Mouse (Mus musculus) heart, adult 2 months (tissue): ENCODE measurements at regions not wholly inside any gene's neighbourhood (a gene's known extent, or its start where the extent isn't known, plus 50 kb on each side); places are given as distances from the start of the nearest gene placed in this dataset.

Source experiments
- CTCF ChIP-seq: fragments of 200-600 bp; IDR thresholded peaks from 2 replicates; pipeline ENCODE4 v1.8.1; 2022; ENCODE audit warnings: antibody characterized with exemption, mild to moderate bottlenecking, moderate library complexity
- EP300 ChIP-seq: fragments of 200-500 bp; IDR thresholded peaks from 2 replicates; pipeline ENCODE4 v1.6.1; 2011; ENCODE audit warnings: low read depth, low read length, control low read depth; ENCODE audit not compliant: insufficient read depth
- POLR2A ChIP-seq: fragments of 200-500 bp; IDR thresholded peaks from 2 replicates; pipeline ENCODE4 v1.6.1; 2011; ENCODE audit warnings: mild to moderate bottlenecking, low read depth, low read length, control low read depth; ENCODE audit not compliant: insufficient read depth

DNA sequence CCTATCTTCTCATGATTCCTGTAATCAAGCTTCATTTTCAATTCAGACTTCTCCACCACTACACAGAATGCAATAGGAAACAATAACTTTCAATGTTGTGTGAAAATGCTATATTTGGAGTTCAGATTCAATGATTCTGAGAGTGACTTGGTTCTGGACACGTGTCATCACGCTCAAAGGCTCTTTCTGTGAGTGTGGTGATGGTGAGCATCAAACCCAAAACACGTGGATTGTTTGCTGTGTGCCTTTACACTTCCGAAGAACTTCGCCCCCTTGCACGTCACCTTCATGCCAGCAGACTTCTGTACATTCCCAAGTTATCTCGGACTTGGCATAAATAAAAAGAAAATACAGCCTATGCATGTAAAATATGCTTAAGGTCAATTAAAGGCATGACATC lies 425.1 kb upstream of the Tbc1d2b start:
- TF ChIP-seq EP300: no peak
- TF ChIP-seq CTCF: no peak
- TF ChIP-seq POLR2A: no peak
